Mouse (Mus musculus) forebrain, embryonic 14.5 days (tissue): ENCODE data around the gene Hhatl. TPM values are rescaled to one million over a fixed set of nuclear protein-coding genes. Genes with fewer than 3 reads are reported as not detected.

Experiments used
- ATAC-seq: fragments of 200-750 bp; cut with Nextera tagmentation; 2 replicates; pipeline ENCODE4 v1.8.0; 2017; ENCODE audit warnings: mild to moderate bottlenecking, moderate library complexity
- DNase-seq: peaks from one replicate; pipeline ENCODE4 v3.0.0-alpha.2; 2015; ENCODE audit warnings: low spot score
- H3K27ac ChIP-seq: fragments of 300-500 bp; sonication (generic); 2 replicates; pipeline ENCODE4 v1.5.1; 2014; ENCODE audit warnings: low read depth, mild to moderate bottlenecking, control low read depth, low read length, moderate library complexity
- H3K27me3 ChIP-seq: fragments of 300-500 bp; sonication (generic); replicated peaks from 2 replicates; pipeline ENCODE4 v1.6.1; 2014; ENCODE audit warnings: low read length, control low read depth, mixed read lengths; ENCODE audit not compliant: control insufficient read depth, insufficient read depth
- H3K36me3 ChIP-seq: fragments of 300-500 bp; sonication (generic); 2 replicates; pipeline ENCODE4 v1.6.1; 2014; ENCODE audit warnings: low read length, control low read depth; ENCODE audit not compliant: control insufficient read depth, insufficient read depth
- H3K4me1 ChIP-seq: fragments of 300-500 bp; sonication (generic); 2 replicates; pipeline ENCODE4 v1.6.1; 2014; ENCODE audit warnings: antibody characterized with exemption, low read length, control low read depth; ENCODE audit not compliant: control insufficient read depth, insufficient read depth
- H3K4me2 ChIP-seq: fragments of 300-500 bp; sonication (generic); 2 replicates; pipeline ENCODE4 v1.6.1; 2014; ENCODE audit warnings: mild to moderate bottlenecking, control low read depth, low read length
- H3K4me3 ChIP-seq: fragments of 300-500 bp; sonication (generic); 2 replicates; pipeline ENCODE4 v1.5.1; 2014; ENCODE audit warnings: low read depth, low read length, control low read depth
- H3K9ac ChIP-seq: fragments of 300-500 bp; sonication (generic); 2 replicates; pipeline ENCODE4 v1.6.1; 2014; ENCODE audit warnings: mild to moderate bottlenecking, low read length, control low read depth, moderate library complexity
- H3K9me3 ChIP-seq: fragments of 300-500 bp; sonication (generic); replicated peaks from 2 replicates; pipeline ENCODE4 v1.6.1; 2016; ENCODE audit warnings: low read length, control low read depth, mixed read lengths; ENCODE audit not compliant: control insufficient read depth
- WGBS: fragments of 180-500 bp; shearing (Covaris S2); extraction: QIAGEN DNeasy Blood & Tissue Kit; methylation state at CpG from one replicate; pipeline ENCODE4 v1.1.7; 2014; 5-methylcytosine and 5-hydroxymethylcytosine counted together
- polyA plus RNA-seq: library from polyadenylated mRNA; unstranded; fragments of >200 nt; fragmentation: Nextera tagmentation; extraction: Ambion mirVana; gene quantifications from 2 replicates; pipeline ENCODE4 v1.2.1, GENCODE M21; 2014

Gene Hhatl
- polyA plus RNA-seq, 1 experiment from 2014 or later: not detected

DNA sequence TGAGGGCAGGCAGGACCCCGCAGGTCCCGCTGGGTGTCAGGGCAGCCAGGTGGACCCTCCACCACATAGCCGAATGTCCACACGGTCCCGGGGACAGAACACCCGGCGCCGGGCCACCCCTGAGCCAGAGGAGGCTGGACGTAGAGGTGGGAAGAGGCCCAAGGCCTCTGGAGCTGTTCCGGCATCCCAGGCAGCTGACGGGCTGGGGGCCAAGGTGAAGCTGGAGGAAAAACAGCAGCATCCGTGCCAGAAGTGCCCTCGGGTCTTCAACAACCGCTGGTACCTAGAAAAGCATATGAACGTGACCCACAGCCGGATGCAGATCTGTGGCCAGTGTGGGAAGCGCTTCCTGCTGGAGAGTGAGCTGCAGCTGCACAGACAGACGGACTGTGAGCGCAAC, 28.6 kb downstream of the Hhatl start:
- 91% methylated on average over 19 of the region's 19 CpGs for WGBS
- Histone ChIP-seq H3K27me3 (no peaks in the 10 kb centered on the region), H3K4me3 (no peak overlapping the region), H3K4me2 (no peak overlapping the region), H3K4me1 (peaks cover 11% of the 10 kb centered on the region), H3K36me3 (peaks cover 61% of the 10 kb centered on the region), H3K9me3 (no peaks in the 10 kb centered on the region), H3K27ac (no peak overlapping the region), H3K9ac (no peak overlapping the region; the same call in 1 of the 2 replicates)
- DNase-seq (no peak), ATAC-seq (no peak)

- no peak for ATAC-seq
- peaks cover 52% of the 10 kb centered on the region for H3K36me3 ChIP-seq
- H3K4me2 ChIP-seq: no peak overlapping the region
- 95% methylated on average over 25 of the region's 25 CpGs for WGBS
- H3K27me3 ChIP-seq: no peaks in the 10 kb centered on the region
- H3K9ac ChIP-seq: no peak overlapping the region
- H3K4me3 ChIP-seq: no peak overlapping the region
- DNase-seq: no peak
- no peak overlapping the region for H3K27ac ChIP-seq
- no peaks in the 10 kb centered on the region for H3K9me3 ChIP-seq
- peaks cover 12% of the 10 kb centered on the region for H3K4me1 ChIP-seq
These were observed 29.5 kb downstream of the Hhatl start for GRCm38 (mm10) chr9:121762761-121763160.

GRCm38 (mm10) chr9:121762248-121762647, 30.1 kb downstream of the Hhatl start:
- WGBS: 88% methylated on average over 10 of the region's 10 CpGs
- ATAC-seq (no peak), DNase-seq (no peak)
- Histone ChIP-seq H3K27ac (no peak overlapping the region), H3K4me3 (no peak overlapping the region), H3K9me3 (no peaks in the 10 kb centered on the region), H3K4me1 (peaks cover 12% of the 10 kb centered on the region), H3K9ac (no peak overlapping the region), H3K27me3 (no peaks in the 10 kb centered on the region), H3K4me2 (no peak overlapping the region), H3K36me3 (peaks cover 47% of the 10 kb centered on the region)

- H3K9ac ChIP-seq: no peak overlapping the region
These were observed 30.5 kb downstream of the Hhatl start for GRCm38 (mm10) chr9:121761787-121762186.

GRCm38 (mm10) chr9:121761091-121761665, 31.1 kb downstream of the Hhatl start:
- ATAC-seq (no peak), DNase-seq (no peak)
- Histone ChIP-seq H3K4me2 (peak overlapping the region; percentile 97), H3K4me3 (peak overlapping the region; percentile 86), H3K36me3 (peaks cover 43% of the 10 kb centered on the region), H3K9me3 (no peaks in the 10 kb centered on the region), H3K27me3 (no peaks in the 10 kb centered on the region), H3K9ac (peak overlapping the region; percentile 96), H3K27ac (no peak overlapping the region), H3K4me1 (peaks cover 12% of the 10 kb centered on the region)
- 54% methylated on average over 10 of the region's 10 CpGs for WGBS

More at GRCm38 (mm10) chr9:121761787-121762186, 30.5 kb downstream of the Hhatl start:
- Histone ChIP-seq H3K36me3 (peaks cover 45% of the 10 kb centered on the region), H3K4me1 (peaks cover 12% of the 10 kb centered on the region), H3K9me3 (no peaks in the 10 kb centered on the region), H3K27ac (no peak overlapping the region), H3K4me2 (no peak overlapping the region), H3K27me3 (no peaks in the 10 kb centered on the region), H3K4me3 (no peak overlapping the region)
- DNase-seq (no peak), ATAC-seq (no peak)
- 75% methylated on average over 8 of the region's 8 CpGs for WGBS

DNA sequence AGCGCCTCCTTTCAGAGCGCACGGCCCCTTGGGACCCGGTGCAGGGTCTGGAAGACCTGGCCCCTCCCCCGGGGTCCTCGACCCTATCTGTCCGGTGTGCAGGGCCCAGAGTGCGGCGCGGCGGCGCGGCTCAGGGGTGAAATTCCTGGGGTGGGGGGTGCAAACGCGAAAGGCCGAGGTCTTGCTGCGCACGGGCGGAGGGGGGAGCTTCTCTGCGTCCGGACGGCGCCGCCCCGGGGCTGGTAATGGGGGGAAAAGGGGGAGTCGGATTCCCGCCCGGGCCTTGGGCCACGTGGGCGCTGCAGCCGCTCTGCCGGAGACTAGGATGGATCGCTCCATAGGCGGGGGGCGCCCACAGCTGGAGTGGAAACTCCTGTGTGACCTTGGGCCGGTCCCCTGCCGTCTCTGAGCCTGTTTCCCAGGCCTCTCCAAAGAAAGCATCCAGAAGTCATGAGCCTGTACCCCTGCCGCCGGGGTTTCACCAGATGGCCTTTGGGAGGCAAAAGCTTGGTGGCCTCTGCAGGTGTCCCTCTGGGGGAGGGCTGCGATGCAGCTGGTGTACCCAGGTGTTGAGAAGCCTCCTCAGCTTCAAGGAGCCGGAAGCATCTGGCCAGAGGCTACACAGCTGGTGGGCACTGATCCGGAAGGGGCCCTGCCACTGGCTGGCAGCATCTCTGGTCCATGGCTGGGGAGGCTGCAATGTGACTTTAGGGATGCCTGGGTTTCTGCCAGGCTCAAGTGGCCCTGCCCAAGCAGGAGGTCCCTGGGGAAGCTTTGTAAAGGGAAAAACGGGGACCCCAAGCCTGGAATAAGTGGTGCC, 31.8 kb downstream of the Hhatl start:
- Histone ChIP-seq H3K36me3 (peaks cover 44% of the 10 kb centered on the region), H3K4me3 (peak overlapping the region; percentile 86), H3K9me3 (no peaks in the 10 kb centered on the region), H3K27ac (peak overlapping the region; percentile 77), H3K4me1 (peaks cover 12% of the 10 kb centered on the region), H3K9ac (peak overlapping the region; percentile 96), H3K27me3 (no peaks in the 10 kb centered on the region), H3K4me2 (peak overlapping the region; percentile 97)
- WGBS: 2% methylated on average over 38 of the region's 43 CpGs
- DNase-seq (peak; percentile 74), ATAC-seq (peak; percentile 48)

- Histone ChIP-seq H3K27me3 (no peaks in the 10 kb centered on the region), H3K4me2 (peak within 1 kb of the TSS; percentile 97), H3K9ac (peak within 1 kb of the TSS; percentile 96), H3K9me3 (no peaks in the 10 kb centered on the region), H3K36me3 (peaks cover 44% of the 10 kb centered on the region), H3K27ac (peak within 1 kb of the TSS; percentile 77), H3K4me1 (peaks cover 12% of the 10 kb centered on the region), H3K4me3 (peak within 1 kb of the TSS; percentile 86)
- WGBS: under 1% methylated on average over 74 of the region's 97 CpGs
- ATAC-seq (peak; percentile 90), DNase-seq (peak; percentile 83)
These were observed 32.9 kb downstream of the Hhatl start, which contains the start of gene Zfp651 for GRCm38 (mm10) chr9:121759091-121760081. Zfp651 (plus strand) TSS chr9:121759330.
